Mouse (Mus musculus): ENCODE data around the gene Mapkapk2. TPM values are rescaled to one million over a fixed set of nuclear protein-coding genes. Genes with fewer than 3 reads are reported as not detected.

The Mapkapk2 gene
- polyA plus RNA-seq, 1 experiment from 2014 or later: 18.3 TPM

- H3K36me3 ChIP-seq (replicated peaks; ENCODE audit: insufficient read depth, low read length): no peaks in the 10 kb centered on the region
- 47% methylated on average over 9 of the region's 9 CpGs for WGBS (ENCODE audit: insufficient replicate concordance)
- DNase-seq: no peak
- no peaks in the 10 kb centered on the region for H3K9me3 ChIP-seq (ENCODE audit: low read length)
- H3K27ac ChIP-seq (ENCODE audit: low read depth): no peak overlapping the region
- ATAC-seq: no peak
- no peak overlapping the region for H3K4me2 ChIP-seq (ENCODE audit: low read depth, low read length)
- 0 out of 2 replicates have a peak, but pooled peaks cover 3% of the 10 kb centered on the region for H3K27me3 ChIP-seq (ENCODE audit: insufficient read depth, low read length)
- no peak overlapping the region for H3K4me3 ChIP-seq (ENCODE audit: low read depth, low read length)
- H3K4me1 ChIP-seq (ENCODE audit: insufficient read depth): peaks cover 6% of the 10 kb centered on the region; the same call in 1 of the 2 replicates
- no peak overlapping the region for H3K9ac ChIP-seq (replicated peaks)
- TF ChIP-seq EP300 (IDR thresholded peaks at IDR 0.05; ENCODE audit: low read depth): no peak
- TF ChIP-seq CTCF (IDR thresholded peaks at IDR 0.05; ENCODE audit: low read depth): no peak
Observed at GRCm38 (mm10) chr1:131021438-131021837, 76.2 kb downstream of the Mapkapk2 start.

GRCm38 (mm10) chr1:131020425-131021310 is 77.0 kb downstream of the Mapkapk2 start:
- WGBS (ENCODE audit: insufficient replicate concordance): 33% methylated on average over 12 of the region's 12 CpGs

GRCm38 (mm10) chr1:131019492-131020098 is 78.0 kb downstream of the Mapkapk2 start, which contains the start of gene Il10:
TSS of gene Il10 (plus strand) at chr1:131019845.
- Histone ChIP-seq H3K4me1 (ENCODE audit: insufficient read depth) (peaks cover 2% of the 10 kb centered on the region; the same call in 1 of the 2 replicates), H3K36me3 (replicated peaks; ENCODE audit: insufficient read depth, low read length) (no peaks in the 10 kb centered on the region), H3K27me3 (ENCODE audit: insufficient read depth, low read length) (0 out of 2 replicates have a peak, but pooled peaks cover 3% of the 10 kb centered on the region), H3K4me2 (ENCODE audit: low read depth, low read length) (no peak within 1 kb of the TSS), H3K9ac (replicated peaks) (no peak within 1 kb of the TSS), H3K4me3 (ENCODE audit: low read depth, low read length) (no peak within 1 kb of the TSS), H3K27ac (ENCODE audit: low read depth) (no peak within 1 kb of the TSS), H3K9me3 (ENCODE audit: low read length) (no peaks in the 10 kb centered on the region)
- 47% methylated on average over 8 of the region's 8 CpGs for WGBS (ENCODE audit: insufficient replicate concordance)
- TF ChIP-seq EP300 (IDR thresholded peaks at IDR 0.05; ENCODE audit: low read depth) (no peak), CTCF (IDR thresholded peaks at IDR 0.05; ENCODE audit: low read depth) (no peak)
- ATAC-seq: no peak
- DNase-seq: no peak

More at GRCm38 (mm10) chr1:131020425-131021310, 77.0 kb downstream of the Mapkapk2 start:
- Histone ChIP-seq H3K27me3 (ENCODE audit: insufficient read depth, low read length) (0 out of 2 replicates have a peak, but pooled peaks cover 3% of the 10 kb centered on the region), H3K36me3 (replicated peaks; ENCODE audit: insufficient read depth, low read length) (no peaks in the 10 kb centered on the region), H3K9ac (replicated peaks) (no peak overlapping the region), H3K4me2 (ENCODE audit: low read depth, low read length) (no peak overlapping the region), H3K9me3 (ENCODE audit: low read length) (no peaks in the 10 kb centered on the region), H3K4me3 (ENCODE audit: low read depth, low read length) (no peak overlapping the region), H3K27ac (ENCODE audit: low read depth) (no peak overlapping the region), H3K4me1 (ENCODE audit: insufficient read depth) (peaks cover 5% of the 10 kb centered on the region; the same call in 1 of the 2 replicates)
- no peak for ATAC-seq
- TF ChIP-seq EP300 (IDR thresholded peaks at IDR 0.05; ENCODE audit: low read depth) (no peak), CTCF (IDR thresholded peaks at IDR 0.05; ENCODE audit: low read depth) (no peak)
- DNase-seq: no peak

- no peaks in the 10 kb centered on the region for H3K4me1 ChIP-seq (ENCODE audit: insufficient read depth)
- H3K36me3 ChIP-seq (replicated peaks; ENCODE audit: insufficient read depth, low read length): no peaks in the 10 kb centered on the region
- H3K4me3 ChIP-seq (ENCODE audit: low read depth, low read length): no peak overlapping the region
- 80% methylated on average over 7 of the region's 7 CpGs for whole genome bisulfite sequencing (ENCODE audit: insufficient replicate concordance)
- TF ChIP-seq CTCF (IDR thresholded peaks at IDR 0.05; ENCODE audit: low read depth) (no peak), EP300 (IDR thresholded peaks at IDR 0.05; ENCODE audit: low read depth) (no peak)
- no peaks in the 10 kb centered on the region for H3K9me3 ChIP-seq (ENCODE audit: low read length)
- no peak overlapping the region for H3K27ac ChIP-seq (ENCODE audit: low read depth)
- no peaks in the 10 kb centered on the region for H3K27me3 ChIP-seq (ENCODE audit: insufficient read depth, low read length)
- DNase-seq (no peak), ATAC-seq (no peak)
- H3K4me2 ChIP-seq (ENCODE audit: low read depth, low read length): no peak overlapping the region
- H3K9ac ChIP-seq (replicated peaks): no peak overlapping the region
Observed at GRCm38 (mm10) chr1:131015879-131016278, 81.7 kb downstream of the Mapkapk2 start.

GRCm38 (mm10) chr1:131015281-131015680 is 82.3 kb downstream of the Mapkapk2 start:
- no peak for ATAC-seq
- no peak for DNase-seq
- H3K36me3 ChIP-seq (replicated peaks; ENCODE audit: insufficient read depth, low read length): no peaks in the 10 kb centered on the region
- H3K4me1 ChIP-seq (ENCODE audit: insufficient read depth): no peaks in the 10 kb centered on the region
- H3K9me3 ChIP-seq (ENCODE audit: low read length): no peaks in the 10 kb centered on the region
- no peak overlapping the region for H3K9ac ChIP-seq (replicated peaks)
- H3K4me2 ChIP-seq (ENCODE audit: low read depth, low read length): no peak overlapping the region
- WGBS (ENCODE audit: insufficient replicate concordance): 75% methylated on average over 6 of the region's 6 CpGs
- no peak for TF ChIP-seq CTCF (IDR thresholded peaks at IDR 0.05; ENCODE audit: low read depth)
- H3K27me3 ChIP-seq (ENCODE audit: insufficient read depth, low read length): no peaks in the 10 kb centered on the region
- H3K27ac ChIP-seq (ENCODE audit: low read depth): no peak overlapping the region
- H3K4me3 ChIP-seq (ENCODE audit: low read depth, low read length): no peak overlapping the region

- Histone ChIP-seq H3K9ac (replicated peaks) (no peak overlapping the region), H3K9me3 (ENCODE audit: low read length) (no peaks in the 10 kb centered on the region), H3K4me1 (ENCODE audit: insufficient read depth) (no peaks in the 10 kb centered on the region), H3K36me3 (replicated peaks; ENCODE audit: insufficient read depth, low read length) (no peaks in the 10 kb centered on the region), H3K4me3 (ENCODE audit: low read depth, low read length) (no peak overlapping the region), H3K27me3 (ENCODE audit: insufficient read depth, low read length) (no peaks in the 10 kb centered on the region), H3K4me2 (ENCODE audit: low read depth, low read length) (no peak overlapping the region), H3K27ac (ENCODE audit: low read depth) (no peak overlapping the region)
- 80% methylated on average over 5 of the region's 5 CpGs for WGBS (ENCODE audit: insufficient replicate concordance)
- TF ChIP-seq CTCF (IDR thresholded peaks at IDR 0.05; ENCODE audit: low read depth): no peak
- no peak for TF ChIP-seq EP300 (IDR thresholded peaks at IDR 0.05; ENCODE audit: low read depth)
- DNase-seq (no peak), ATAC-seq (no peak)
Observed at GRCm38 (mm10) chr1:131013926-131014325, 83.7 kb downstream of the Mapkapk2 start.

All from liver, postnatal 0 days (tissue).